Mouse (Mus musculus): ENCODE measurements at regions not wholly inside any gene's neighbourhood (a gene's known extent, or its start where the extent isn't known, plus 50 kb on each side); places are given as distances from the start of the nearest gene placed in this dataset.

- no peak for DNase-seq (ENCODE audit: low read depth, low spot score)
Observed at GRCm38 (mm10) chr9:67117639-67118038, 68.4 kb upstream of the Tpm1 start.

DNA sequence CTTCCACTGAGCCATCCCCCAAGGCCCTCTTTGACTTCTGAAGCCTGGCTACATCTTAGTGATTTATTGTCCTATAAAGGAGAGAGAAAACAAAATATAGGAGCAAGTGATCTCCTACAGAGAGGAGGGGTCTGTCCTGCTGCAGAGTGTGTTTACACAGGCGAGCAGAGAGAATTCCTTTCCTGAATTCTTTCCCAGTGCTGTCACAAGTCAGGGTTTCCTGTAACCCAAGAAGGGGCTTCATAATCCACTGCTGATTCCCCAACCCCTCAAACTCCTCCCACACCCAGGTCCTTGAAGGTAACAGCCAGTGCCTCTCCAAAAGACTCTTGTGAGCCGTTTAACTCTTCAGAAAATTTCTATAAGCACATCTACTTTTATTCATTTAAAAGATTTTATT, 66.8 kb upstream of the Tpm1 start:
- peak; percentile 80 for DNase-seq (ENCODE audit: low read depth, low spot score)

GRCm38 (mm10) chr9:67114099-67114498, 64.9 kb upstream of the Tpm1 start:
- no peak for DNase-seq (ENCODE audit: low read depth, low spot score)

DNA sequence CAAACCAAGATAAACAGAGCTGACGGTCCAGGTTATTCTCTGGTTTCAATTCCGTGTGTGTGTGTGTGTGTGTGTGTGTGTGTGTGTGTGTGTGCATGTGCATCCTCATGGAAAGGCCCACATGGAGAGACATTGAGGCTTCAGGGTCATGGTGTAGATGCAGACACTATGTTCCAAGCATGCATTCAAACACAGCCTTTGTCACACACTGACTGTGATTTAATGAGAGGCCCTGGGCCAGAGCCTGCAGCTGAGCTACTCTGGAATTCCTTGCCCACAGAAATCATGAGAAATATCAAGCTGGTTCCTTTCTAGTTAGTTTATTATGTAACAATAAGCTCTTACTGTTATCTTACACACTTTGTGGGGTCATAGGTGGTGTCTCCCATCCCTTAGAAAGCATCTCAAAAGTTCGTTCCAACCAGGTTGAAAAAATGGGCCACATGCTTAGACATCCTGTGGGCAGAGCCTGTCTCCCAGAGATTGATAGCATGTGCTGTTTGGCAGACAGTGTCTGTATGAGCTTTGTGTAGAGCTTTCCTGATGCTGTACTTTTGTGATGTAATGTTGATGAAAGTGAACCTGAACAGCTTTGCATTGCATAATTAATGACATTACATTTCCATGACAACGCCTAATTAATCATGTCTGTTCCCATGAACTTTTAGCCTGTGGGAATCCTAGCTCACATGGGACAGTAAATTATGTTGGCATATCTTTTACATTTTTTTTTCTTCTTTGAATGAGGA, 62.8 kb upstream of the Tpm1 start:
- DNase-seq (ENCODE audit: low read depth, low spot score), result no peak

DNA sequence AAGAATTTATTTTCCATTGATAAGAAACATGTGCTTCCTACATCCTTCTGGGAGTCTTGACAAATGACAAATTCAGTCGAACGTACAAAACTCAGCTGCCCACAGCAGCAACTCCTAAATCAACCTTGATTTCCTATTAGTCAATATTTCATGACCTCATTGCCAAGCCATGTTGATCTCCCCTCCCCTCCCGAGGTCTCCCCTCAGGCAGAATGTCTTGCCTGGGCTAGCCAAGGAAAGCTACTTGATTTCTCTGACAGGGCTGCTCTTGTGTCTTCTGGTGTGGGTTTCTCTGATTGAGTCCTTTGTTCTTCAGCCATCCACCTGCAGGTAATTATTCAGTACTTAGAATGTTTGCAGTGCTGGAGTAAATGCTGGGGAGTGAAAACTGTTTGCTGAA, 58.7 kb upstream of the Tpm1 start:
- peak; percentile 61 for DNase-seq (ENCODE audit: low read depth, low spot score)

DNA sequence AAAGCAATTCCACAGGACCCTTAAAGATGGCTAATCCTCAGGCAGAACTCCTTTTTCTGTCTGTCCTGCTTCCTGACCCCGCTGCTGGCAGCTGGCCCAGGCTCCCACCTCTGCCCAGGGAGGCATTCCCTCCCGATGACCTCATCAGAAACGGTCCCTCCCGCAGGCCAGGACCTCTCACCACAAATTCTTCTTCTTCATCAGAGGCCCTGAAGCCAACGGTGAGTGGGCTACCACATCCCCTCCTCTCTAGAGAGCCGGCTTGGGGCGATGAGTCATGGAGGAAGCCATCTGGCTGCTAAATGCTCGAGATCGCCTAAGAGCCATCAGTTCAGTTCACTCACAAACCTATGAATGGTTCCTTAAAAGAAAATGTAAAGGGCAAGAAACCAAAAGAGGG, 56.7 kb upstream of the Tpm1 start:
- DNase-seq (ENCODE audit: low read depth, low spot score), result peak; percentile 67

DNA sequence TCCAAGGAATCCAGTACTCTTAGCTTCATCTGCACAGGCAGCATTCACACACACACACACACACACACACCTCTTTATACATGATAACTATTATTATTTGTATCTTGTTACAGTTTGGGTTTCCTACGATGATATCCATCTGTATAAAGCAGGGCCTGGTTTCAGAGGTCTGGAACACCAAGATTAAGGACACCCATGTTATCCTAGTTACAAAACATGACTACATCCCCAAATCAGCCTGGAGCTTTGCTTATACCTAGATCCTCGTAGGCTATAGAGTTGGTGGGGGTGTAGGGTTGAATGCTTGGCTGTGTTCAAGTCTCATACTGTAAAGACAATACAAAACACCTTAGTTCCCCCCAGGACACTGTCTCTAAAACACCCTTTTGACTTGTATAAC, 56.0 kb upstream of the Tpm1 start:
- DNase-seq (ENCODE audit: low read depth, low spot score), result no peak

DNA sequence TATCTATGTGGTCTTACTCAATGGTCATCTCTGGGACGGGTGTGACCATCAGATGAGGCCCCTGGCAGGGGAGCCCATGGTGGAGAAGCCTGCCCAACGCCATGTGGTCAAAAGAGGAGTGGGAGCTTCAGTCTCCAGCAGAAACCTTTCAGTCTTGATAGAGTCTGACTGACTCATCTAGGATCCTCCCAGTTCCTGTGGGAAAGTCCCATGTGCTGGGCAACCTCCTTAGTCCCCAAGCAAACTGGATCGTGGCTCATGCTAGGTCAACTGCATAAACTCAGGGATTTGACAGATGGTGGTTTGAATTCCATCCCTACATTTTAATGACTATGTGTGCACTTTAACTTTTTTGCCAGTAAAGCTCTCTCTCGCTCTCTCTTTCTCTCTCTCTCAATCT, 55.4 kb upstream of the Tpm1 start:
- DNase-seq (ENCODE audit: low read depth, low spot score), result no peak

GRCm38 (mm10) chr9:67102578-67102977, 53.4 kb upstream of the Tpm1 start:
- DNase-seq (ENCODE audit: low read depth, low spot score), result no peak

GRCm38 (mm10) chr9:67099471-67099870, 50.3 kb upstream of the Tpm1 start:
- no peak for DNase-seq (ENCODE audit: low read depth, low spot score)
